Mouse (Mus musculus) spleen, adult 18-20 months (tissue): Measurements from ENCODE around the gene Rnd2.
"Not testable (repeated sequence)": the region's sequence is repeated elsewhere in the genome, so short reads cannot be mapped to it uniquely, and the experiment has no call there.

Experiments
- DNase-seq, 2 experiments: peaks; one replicate each; pipeline ENCODE4 v3.0.0; 2022; ENCODE audit warnings: mixed read lengths in 2 of 2

Gene Rnd2

DNA sequence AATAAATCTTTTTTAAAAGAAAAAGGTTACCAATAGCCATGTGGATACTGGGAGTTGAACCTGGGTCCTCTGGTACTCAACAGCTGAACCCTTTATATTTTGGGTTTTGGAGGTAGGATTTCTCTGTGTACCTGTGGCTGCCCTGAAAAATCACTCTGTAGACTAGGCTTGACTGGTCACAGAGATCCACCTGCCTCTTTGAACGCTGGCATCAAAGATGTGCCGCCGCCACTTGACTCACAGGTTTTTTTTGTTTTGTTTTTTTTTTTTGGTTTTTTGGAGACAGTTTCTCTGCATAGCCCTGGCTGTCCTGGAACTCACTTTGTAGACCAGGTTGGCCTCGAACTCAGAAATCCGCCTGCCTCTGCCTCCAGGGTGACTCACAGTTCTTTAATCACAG lies 17.0 kb upstream of the Rnd2 start:
- DNase-seq, result no peak

DNA sequence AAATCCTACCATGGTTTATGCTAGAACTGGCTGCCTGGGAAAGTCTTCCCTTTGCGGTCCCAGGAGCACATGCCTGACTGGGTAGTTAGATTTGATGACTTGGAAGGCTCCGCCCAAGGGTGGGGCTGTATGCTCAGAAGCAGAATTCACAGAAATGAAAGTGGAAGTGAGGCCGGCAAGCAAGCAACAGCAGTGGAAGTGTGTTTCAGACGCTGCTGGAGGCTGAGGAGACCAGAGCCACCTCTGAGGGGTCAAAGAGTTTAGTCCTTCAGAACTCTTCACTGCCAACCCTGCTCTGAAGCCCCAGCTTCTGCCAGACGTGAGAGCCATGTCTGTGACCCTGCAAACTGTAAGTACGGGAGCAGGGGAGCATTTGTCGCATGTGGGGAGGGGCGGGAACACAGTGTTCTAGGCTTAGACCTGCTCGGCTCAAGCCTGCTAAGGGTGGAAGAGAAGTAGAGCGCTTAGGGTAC lies 16.5 kb upstream of the Rnd2 start, which contains the start of gene Ifi35:
Gene Ifi35 (plus strand): TSS at position 134 of the 473 bp plus-strand sequence.
- DNase-seq, result peak; percentile 59 to 74

DNA sequence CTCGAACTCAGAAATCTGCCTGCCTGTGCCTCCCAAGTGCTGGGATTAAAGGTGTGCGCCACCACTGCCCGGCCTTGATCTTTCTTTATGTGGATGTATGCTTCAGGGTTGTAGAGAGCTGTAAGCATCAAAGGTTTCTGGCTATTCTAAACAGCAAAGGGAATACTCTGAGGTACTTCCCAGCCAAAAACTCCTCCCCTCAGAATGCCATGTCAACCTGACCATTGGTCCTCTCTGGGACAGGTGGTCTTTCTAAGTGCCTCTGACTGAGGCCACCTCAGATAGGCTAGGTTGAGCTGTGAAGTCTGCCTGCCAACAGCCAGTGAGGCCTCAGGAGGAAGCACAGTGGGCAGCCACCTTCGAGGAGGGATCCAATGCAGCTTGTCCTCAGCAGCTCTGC lies 15.9 kb upstream of the Rnd2 start:
- DNase-seq, result peak in 1 of 2 experiments; percentile 16

DNA sequence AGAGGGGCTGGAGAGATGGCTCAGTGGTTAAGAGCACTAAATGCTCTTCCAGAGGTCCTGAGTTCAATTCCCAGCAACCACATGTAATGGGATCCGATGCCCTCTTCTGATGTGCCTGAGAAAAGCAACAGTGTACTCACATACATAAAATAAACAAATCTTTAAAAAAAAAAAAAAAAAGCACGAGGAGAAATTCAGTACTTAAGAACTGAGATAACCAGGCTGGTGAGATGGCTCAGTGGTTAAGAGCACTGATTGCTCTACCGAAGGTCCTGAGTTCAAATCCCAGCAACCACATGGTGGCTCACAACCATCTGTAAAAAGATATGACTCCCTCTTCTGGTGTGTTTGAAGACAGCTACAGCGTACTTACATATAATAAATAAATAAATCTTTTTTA lies 15.2 kb upstream of the Rnd2 start:
- not testable (repeated sequence) for DNase-seq

DNA sequence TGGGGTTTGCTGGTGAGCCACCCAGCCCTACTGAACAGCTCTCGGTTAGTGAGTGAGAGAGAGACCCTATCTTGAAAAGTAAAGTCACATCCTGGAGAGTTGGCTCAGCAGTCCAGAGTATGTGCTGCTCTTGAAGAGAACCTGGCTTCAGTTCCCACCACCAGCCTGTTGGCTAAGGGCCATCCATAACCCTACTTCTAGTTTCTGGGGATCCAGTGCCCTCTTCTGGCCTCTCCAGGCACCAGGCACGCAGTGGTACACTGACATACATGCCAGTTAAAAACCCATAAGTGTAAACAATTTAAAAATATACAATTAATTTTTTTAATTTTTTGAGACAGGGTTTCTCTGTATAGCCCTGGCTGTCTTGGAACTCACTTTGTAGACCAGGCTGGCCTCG lies 14.4 kb upstream of the Rnd2 start:
- no peak for DNase-seq

DNA sequence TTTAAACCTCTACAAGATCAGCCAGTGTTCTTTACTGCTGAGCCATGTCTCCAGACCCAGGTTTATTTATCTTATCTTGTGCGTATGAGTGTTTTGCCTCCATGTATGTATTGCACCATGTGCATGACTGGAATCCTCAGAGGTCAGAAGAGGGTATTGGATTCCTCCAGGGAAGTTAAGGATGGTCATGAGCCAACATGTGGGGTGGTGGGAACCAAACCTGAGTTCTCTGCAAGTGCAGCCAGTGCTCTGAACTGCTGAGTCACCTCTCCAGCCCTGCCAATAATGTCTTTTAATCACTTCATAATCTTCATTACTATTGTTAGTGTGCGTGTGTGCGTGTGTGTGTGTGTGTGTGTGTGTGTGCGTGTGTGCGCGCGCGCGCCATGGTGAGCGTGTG lies 13.3 kb upstream of the Rnd2 start:
- DNase-seq, result no peak

DNA sequence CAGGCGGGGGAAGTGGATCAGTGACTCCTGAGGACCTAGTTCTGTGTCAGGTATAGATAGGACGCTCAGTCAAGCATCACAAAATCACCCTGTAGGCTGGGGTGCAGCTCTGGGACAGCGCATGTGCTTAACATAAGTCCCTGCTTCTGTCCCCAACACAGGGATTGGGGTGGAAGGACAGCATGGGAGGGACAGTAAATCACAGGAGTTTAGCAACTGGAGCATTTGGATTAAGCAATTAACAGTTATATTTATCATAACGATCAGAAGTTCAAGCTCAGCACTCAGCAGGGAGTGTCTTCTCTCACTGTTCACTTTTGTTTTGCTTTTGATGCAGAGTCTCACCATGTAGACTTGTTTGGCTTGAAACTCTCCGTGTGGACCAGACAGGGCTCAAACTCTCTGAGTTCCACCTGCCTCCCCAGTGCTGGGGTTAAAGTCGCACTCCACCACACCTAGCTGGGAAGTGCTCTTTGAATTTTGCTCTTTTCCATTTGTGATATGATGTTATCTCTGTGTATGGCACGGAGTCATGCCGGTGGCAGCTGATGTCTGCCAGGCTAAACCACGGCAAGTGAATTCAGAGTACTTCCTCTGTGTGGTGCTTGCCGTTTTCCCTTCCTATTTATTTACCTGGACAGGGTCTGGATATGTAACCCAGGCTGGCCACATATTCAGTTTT lies 12.6 kb upstream of the Rnd2 start:
- DNase-seq, result no peak

DNA sequence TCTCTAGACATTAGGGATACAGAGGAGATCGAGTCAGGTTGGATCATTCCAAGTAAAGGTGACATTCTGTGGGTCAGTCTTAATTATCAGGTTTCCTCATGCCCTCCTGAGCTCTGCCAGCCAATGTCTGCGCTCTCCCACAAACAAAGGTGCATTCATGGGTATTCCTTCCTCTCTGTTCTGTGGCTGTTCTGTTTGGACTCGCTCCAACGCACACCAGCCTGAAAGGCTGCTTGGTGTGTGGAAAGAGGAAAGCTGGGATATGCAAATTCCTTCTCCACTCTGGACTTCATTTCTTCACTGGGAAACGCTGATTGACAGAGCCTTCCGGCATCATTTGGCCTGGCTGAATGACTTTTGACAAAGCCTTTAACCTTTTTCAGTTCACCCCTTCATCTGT lies 10.1 kb upstream of the Rnd2 start:
- DNase-seq, result no peak

DNA sequence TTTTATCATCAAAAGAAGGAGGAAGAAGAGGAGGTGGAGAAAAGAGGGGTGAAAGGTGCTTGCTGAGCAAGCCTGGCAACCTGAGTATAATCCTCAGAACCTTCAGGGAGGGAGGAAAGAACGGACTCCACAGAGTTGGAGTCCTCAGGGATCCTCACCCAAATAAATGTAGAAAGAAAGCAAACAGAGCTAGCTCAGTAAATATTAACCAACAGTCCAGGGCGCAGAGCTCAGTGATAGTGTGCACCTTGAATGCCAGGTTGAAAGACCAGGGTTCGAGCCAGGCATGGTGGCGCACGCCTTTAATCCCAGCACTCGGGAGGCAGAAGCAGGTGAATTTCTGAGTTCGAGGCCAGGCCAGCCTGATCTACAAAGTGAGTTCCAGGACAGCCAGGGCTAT lies 9.2 kb upstream of the Rnd2 start:
- no peak for DNase-seq

DNA sequence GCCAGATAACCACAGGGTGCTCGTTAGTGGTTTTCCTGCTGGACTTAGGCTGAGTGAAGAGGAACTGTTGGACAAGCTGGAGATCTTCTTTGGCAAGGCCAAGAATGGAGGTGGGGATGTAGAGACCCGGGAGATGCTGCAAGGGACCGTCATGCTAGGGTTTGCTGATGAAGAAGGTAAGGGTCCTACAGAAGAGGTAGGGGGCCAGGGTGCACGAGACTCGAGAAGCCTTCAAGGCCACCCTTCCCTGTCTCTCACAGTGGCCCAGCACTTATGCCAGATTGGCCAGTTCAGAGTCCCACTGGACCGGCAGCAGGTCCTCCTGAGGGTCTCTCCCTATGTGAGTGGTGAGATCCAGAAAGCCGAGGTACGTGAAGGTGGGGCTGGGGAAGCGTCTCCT lies 7.2 kb upstream of the Rnd2 start:
- no peak for DNase-seq

DNA sequence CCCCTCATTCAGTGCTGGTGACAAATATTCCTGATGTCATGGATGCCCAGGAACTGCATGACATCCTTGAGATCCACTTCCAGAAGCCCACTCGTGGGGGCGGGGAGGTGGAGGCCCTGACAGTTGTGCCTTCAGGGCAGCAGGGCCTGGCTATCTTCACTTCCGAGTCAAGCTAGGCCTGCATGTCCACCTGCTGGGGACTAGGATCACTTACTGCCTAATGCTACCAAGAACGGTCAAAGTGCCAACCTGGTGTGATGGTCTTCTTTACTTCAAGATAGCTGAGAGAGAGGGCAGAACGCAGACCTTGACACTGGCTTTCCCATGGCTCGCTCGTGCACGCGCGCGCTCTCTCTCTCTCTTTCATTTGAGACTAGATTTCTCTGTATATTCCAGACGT lies 6.6 kb upstream of the Rnd2 start:
- DNase-seq, result no peak

DNA sequence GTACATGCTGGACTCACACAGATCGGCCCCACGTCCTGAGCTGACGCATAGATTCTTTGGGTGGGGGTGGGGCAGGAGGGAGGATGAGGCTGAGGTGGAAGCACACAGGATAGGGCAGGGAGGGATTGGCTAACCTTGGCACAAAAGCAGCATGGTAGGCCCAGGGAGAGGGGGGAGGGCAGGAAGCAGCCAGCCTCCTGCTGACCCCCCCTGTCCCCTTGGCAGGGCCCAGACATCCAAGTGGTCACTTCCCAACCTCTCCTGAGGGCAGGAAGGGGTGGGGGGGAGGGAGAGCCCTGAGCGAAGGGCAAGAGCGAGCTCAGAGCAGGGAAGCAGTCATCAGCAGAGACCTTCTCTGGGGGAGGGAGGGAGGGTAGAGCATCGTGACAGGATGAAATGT lies 5.1 kb upstream of the Rnd2 start:
- no peak for DNase-seq

DNA sequence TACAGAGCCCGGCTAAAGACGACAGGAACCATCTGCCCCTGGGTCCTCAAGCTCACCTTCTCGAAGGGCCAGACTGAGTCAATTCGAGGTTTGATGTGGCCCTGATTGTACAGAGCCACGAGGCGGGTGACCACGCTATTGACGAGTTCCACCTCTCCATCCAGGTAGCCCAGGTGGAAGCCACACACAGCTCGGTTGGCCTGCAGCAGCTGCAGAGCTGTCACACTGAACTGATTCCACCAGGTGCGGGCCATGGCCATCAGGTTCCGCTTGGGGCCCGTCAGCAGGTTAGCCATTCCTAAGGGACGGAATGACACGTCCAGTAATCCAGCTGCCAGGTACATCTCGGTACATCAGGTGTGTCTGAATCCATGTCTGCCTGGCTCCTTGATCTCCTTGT lies 4.5 kb upstream of the Rnd2 start:
- DNase-seq, result no peak

DNA sequence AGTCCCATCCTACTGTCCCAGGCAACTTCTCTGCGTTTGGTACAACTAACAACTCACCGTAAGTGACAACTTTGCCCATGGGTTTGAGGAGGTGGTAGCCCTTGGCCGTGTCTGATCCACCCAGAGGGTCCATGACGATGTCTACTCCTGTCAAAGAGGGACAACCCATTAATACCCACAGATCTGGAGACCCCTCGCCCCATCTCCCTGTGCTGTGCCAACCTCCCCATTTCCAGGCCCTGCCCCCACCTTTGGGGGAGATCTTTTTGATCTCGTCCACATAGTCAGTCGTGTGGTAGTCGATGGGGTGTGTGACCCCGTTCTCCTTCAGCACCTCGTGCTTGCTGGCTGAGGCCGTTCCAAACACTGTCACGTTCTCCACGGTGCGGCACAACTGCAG lies 2.7 kb upstream of the Rnd2 start:
- DNase-seq, result no peak

DNA sequence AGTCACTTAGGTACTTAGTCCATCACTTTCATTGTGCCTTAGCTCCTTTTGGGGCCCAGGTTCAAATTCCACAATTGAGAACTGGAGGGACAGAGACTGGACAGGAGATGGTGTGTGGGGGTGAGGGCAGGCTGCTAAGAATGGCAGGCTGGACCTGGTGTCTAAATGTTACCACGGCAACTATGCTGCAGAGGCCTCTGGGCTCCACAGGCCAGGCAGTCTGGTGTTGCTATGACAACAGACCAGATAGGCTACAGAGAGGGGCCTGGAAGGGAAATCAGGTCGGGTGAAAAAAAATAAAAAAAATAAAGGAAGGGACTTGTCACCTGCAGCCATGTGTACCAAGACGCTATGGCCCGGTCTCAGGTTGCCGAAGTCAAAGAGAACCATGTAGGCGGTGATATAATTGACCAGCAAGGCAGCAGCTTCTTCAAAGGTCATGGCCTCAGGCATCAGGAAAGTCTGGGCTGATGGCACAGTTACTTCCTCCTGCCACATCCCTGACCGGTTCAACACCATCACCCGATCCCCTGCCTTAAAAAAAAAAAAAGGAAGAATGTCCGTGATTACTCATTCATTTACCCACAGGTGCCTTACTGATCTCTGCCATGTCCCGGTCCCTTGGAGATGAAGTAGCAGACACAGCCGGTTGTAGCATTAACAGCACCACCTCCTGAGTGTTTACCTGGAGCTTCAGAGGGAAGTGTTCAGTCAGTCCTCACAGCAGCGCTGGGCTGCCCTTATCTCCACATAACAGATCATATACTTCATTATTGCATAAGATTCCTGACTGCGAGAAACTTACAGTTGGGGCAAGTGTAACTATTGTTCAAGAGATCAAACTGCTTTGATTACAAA lies 2.0 kb upstream of the Rnd2 start:
- no peak for DNase-seq

DNA sequence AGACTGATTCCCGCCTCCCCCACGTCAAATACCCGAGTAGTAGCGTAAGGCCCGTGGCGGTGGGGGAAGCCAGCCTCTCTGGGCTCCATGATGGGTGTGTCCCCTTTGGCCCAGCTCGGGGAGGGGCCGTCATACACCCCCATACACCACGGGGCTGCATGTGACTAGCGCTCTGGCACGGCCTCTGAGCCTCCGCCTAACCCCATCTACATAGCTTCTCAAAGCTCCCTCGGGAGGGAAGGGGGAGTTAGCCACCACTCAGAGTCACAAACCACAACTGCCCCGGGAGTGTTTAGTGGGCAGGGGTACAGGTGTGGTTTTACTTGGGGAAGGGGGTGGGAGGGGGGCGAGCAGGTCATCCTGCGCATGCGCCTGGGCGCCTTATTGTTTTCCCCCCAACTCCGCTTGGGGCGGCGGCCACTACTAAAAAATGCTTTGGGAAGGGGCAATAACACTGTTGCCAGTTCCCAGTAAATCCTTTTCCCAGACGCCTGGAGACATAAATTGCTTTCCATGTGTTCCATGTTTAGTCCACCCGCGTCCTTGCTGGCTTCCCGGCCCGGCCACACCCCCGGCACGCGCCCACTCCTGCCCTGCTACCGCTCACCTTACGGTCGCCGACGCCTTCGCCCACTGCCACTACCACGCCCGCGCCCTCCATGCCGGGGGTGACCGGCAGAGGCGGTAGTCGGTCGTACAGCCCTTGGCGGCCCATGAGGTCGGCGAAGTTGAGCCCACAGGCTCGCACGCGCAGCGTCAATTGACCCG lies 486 bp downstream of the Rnd2 start:
- DNase-seq, result peak; percentile 20 to 40

DNA sequence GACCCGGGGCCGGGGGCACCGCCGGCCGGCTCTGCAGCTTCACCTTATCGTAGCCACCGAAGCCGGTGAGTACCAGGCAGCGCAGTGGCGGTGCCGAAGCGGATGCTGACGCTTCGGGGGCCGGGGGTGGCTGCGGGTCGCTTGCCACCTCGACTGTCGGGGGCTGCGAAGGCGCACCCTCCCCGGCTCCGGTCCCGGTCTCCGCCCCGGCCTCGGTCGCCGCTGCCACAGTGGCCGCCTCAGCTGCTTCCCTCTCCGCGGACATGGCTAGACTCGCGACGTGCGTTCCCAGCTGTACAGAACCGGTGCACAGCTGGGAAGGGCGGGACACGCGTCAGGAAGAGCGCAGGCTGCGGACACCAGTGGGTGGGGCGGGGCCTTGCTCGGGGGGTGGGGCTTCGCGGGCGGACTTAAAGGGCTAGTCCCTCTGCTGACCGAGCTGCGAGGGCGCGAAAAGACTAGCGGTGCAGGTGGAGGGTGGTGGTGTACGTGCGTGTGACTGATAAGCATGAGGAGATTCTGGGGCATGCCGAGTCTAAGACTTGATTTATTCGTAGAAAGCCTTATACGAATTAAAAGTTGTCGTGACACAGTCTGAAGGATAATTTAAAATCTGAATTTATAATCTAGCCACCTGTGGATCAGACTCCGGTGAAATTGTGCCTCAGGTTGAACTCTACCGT lies 1.2 kb downstream of the Rnd2 start, which contains the start of gene Vat1:
Gene Vat1 (minus strand): TSS at position 362 of the 683 bp plus-strand sequence.
- DNase-seq, result peak; percentile 55 to 67

DNA sequence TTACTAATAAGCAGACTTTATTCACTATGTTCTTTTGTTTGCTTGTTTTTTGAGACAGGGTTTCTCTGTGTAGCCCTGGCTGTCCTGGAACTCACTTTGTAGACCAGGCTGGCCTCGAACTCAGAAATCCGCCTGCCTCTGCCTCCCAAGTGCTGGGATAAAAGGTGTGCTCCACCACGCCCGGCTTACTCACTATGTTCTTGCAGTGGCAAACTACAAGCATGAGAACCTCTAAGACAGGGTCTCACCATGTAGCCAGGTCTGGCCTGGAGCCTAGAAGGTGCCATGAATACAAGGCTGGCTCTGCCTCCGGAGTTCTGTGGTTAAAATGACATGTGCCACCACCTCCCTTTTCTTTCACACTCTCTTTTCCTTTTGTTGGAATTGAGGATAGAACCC lies 1.8 kb downstream of the Rnd2 start:
- DNase-seq, result not testable (repeated sequence)

DNA sequence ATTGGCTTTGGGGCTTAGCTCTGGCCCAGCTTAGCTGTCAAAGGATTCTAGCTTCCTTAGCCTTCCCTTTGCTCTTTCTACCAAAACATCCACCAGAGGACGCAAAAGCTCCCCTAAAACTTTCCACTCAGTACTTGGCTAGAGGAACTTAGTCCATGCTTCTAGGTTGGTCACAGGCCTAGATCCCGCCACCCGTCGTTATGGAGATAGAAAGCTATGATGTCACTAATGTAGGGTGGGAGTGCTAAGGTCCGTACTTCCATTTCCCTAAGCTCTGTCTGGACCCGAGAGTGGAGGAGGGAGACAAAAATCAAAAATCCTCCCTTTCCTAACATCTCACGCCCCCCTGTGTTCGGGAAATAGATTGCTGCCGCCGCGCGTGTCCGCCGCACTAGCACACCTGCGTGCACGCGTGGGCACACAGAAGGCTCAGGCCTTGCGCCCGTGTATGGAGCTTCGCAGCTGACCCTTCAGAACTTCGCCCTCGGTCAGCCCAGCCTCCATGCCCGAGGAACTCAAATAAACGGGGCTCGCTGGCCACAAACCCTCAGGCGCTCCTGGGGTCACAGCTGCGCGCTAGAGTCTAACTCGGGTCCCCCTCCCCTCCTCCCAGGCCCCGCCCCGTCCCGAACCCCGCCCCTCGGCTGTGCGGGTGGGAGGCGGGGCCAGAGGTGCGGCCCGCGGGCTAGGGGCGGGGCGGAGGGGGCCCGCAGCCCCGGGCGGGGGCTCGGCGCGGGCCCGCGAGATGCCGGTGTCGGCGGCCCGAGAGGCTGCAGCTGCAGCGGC lies 2.9 kb downstream of the Rnd2 start:
- peak; percentile 42 to 67 for DNase-seq

DNA sequence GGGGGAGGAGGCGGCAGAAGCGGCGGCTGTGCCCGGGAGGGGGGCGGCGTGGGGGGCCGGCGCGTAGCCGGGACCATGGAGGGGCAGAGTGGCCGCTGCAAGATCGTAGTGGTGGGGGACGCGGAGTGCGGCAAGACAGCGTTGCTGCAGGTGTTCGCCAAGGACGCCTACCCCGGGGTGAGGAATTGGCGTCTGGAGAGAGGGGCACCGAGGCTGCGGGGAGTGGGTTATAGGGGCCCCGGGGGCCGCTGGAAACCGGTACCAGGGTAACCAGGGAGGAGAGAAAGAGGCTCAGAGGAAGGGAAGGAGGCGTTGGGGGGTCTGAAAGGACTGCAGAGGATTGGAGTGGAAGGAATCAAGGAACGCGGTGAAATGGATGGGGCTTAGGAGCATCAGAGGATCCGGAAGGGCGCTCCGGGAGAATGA lies 3.5 kb downstream of the Rnd2 start:
- peak in 1 of 2 experiments; percentile 34 for DNase-seq

DNA sequence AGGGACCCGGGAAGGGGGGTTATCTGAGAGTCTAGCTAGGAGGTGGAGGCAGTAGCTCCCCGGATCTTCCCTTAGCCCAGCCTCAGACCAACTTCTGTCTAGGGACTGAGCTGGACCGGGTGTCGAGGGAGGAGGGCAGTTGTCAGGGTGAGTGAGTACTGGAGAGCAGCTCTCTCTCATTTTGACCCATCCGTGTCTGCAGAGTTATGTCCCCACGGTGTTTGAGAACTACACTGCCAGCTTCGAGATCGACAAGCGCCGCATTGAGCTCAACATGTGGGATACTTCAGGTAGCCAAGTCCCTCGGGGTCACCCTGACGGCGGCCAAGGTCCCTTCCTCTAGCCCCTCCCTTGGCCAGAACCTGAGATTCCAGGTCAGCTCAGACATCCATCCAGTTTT lies 3.9 kb downstream of the Rnd2 start:
- DNase-seq, result no peak

DNA sequence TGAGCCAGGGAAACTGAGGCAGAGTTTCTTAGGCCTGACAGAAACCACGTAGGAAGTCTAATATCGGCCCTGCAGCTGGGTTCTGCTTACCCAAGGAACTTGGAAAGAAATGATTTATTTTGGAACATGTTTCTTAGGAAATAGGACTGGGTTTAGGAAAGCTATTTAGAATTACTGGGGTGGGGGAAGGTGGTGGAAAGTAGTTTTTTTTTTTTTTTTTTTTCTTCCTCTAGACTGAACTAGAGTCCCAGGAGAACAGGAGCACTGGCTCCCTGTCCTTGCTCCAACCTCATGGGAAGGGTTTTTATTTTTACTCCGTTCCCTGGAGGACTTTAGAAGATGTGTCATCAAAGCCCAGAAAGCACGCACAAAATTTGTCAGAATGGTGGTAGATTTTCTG lies 4.4 kb downstream of the Rnd2 start:
- DNase-seq, result no peak
